Mouse (Mus musculus): ENCODE measurements around the gene Rnf103.

- TF ChIP-seq CTCF (IDR thresholded peaks at IDR 0.05; ENCODE audit: low read depth) (no peak), EP300 (optimal IDR thresholded peaks at IDR 0.05) (no peak)
Measured at GRCm38 (mm10) chr6:71505671-71506070, 12.0 kb downstream of the Rnf103 start.

Measured in stomach, postnatal 0 days (tissue).